Mouse (Mus musculus) splenic B cell, adult 2 months (primary cell): ENCODE measurements around the gene Stard10.

Experiments
- DNase-seq: peaks from one replicate; pipeline ENCODE4 v3.0.0-alpha.2; 2011; ENCODE audit warnings: low read depth, low spot score
- H3K27me3 ChIP-seq: 2 replicates; pipeline ENCODE4 v1.6.1; 2012; ENCODE audit warnings: mild to moderate bottlenecking, low read length, moderate library complexity, mixed read lengths; ENCODE audit not compliant: control insufficient read depth, poor library complexity, insufficient read depth, severe bottlenecking
- H3K36me3 ChIP-seq: 2 replicates; pipeline ENCODE4 v1.6.1; 2012; ENCODE audit warnings: mild to moderate bottlenecking, low read length, moderate library complexity, mixed read lengths; ENCODE audit not compliant: control insufficient read depth, poor library complexity, insufficient read depth, severe bottlenecking

Stard10 gene

GRCm38 (mm10) chr7:101381512-101381911 is 64.6 kb downstream of the Stard10 start:
- H3K36me3 ChIP-seq: peaks cover 5% of the 10 kb centered on the region; the same call in 1 of the 2 replicates
- DNase-seq: no peak
- H3K27me3 ChIP-seq: no peaks in the 10 kb centered on the region

- H3K27me3 ChIP-seq: no peaks in the 10 kb centered on the region
- DNase-seq: peak; percentile 90
- H3K36me3 ChIP-seq: peaks cover 7% of the 10 kb centered on the region
These were observed 65.5 kb downstream of the Stard10 start for GRCm38 (mm10) chr7:101382378-101382777.

GRCm38 (mm10) chr7:101383756-101384155 is 66.9 kb downstream of the Stard10 start:
- Histone ChIP-seq H3K27me3 (no peaks in the 10 kb centered on the region), H3K36me3 (peaks cover 7% of the 10 kb centered on the region)
- DNase-seq: no peak

GRCm38 (mm10) chr7:101384931-101385330 is 68.0 kb downstream of the Stard10 start:
- Histone ChIP-seq H3K27me3 (no peaks in the 10 kb centered on the region), H3K36me3 (peaks cover 6% of the 10 kb centered on the region)
- DNase-seq: no peak

DNA sequence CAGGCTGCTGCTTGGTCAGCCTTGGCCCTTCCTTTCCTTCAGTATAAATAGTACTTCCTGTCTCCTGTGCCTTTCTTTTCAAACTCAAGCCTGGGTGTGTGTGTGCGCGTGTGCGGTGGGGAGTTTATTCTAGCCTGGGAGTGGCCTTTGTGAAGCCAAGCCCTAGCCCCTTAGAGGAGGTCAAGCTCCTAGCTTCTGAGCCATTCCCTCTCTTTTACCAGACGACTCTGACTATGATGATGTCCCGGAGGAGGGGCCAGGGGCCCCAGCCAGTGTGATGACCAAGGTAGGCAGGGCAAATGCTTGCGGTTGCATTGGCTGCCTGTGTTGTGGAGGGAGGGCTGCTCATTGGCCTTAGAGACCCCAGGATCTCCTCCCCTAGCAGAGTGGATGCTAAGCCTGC is 68.4 kb downstream of the Stard10 start:
- Histone ChIP-seq H3K36me3 (peaks cover 5% of the 10 kb centered on the region), H3K27me3 (no peaks in the 10 kb centered on the region)
- DNase-seq: no peak

GRCm38 (mm10) chr7:101385866-101386452 is 69.1 kb downstream of the Stard10 start:
- no peak for DNase-seq
- H3K36me3 ChIP-seq: peaks cover 5% of the 10 kb centered on the region
- H3K27me3 ChIP-seq: no peaks in the 10 kb centered on the region

DNA sequence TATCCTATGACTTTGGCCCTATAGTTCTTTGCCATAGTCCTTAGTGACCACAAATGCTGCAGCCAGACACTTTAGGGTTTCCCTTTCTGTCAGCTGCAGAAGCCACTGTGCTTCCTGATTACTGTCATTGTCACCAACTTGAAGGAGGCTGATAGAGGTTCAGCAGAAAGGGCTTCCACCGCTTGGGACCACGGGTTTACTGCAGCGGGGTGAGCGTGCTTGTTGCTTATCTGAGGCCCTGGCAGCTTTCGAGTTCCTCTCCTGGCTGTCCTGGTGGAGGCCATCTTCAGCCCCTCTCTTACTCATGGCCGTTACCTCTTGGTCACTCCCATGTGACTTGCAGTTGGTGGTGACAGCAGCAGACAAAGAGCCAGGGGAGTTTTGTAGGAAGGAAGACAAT is 72.4 kb downstream of the Stard10 start:
- Histone ChIP-seq H3K36me3 (peaks cover 19% of the 10 kb centered on the region), H3K27me3 (no peaks in the 10 kb centered on the region)
- no peak for DNase-seq

DNA sequence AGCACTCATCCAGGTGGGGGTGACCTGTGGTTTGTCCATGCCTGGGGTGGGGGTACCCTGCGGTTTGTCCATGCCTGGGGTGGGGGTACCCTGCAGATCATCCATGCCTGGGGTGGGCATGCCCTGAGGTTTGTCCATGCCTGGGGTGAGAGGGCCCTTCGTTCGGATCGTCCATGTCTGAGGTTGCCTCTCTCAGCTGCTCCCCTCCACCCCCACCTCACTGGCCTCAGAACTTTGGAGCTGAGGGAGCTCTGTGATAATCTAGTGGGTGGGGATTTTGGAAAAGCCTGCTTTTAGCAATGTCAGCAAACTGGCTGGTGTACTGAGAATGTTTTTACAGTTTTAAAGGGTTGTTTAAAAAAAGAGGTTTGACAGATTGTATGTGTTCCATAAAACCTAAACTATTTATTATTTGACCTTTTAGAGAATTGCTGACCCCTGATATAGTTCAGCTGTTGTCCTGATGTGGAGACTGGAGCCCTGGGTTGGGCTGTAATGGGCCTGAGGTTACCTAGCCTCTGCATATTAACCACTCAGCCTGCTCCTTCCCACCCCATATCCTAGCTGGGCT is 75.1 kb downstream of the Stard10 start:
- Histone ChIP-seq H3K27me3 (no peaks in the 10 kb centered on the region), H3K36me3 (peaks cover 32% of the 10 kb centered on the region)
- no peak for DNase-seq

DNA sequence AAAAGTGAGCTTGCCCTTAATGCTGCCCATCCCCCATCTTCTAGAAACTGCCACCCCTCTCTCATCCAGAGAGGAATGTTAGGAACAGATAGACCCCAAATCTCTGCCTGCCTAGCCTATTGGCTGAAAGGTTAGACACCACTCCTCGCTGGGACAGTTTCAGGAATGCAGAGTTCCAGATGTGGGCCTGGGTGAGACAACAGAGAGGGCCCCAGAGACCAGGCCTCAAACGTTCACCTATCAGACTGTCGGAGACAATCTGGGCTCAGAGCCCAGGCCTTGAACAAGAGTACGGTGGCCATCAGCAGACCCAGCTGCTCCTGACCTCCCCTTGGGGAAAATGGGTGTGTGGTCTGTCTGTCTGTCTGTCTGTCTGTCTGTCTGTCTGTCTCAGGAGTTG is 76.1 kb downstream of the Stard10 start:
- H3K36me3 ChIP-seq: peaks cover 35% of the 10 kb centered on the region
- no peak for DNase-seq
- H3K27me3 ChIP-seq: no peaks in the 10 kb centered on the region

GRCm38 (mm10) chr7:101393694-101394504 is 77.0 kb downstream of the Stard10 start:
- no peaks in the 10 kb centered on the region for H3K27me3 ChIP-seq
- peaks cover 43% of the 10 kb centered on the region for H3K36me3 ChIP-seq
- DNase-seq: no peak

DNA sequence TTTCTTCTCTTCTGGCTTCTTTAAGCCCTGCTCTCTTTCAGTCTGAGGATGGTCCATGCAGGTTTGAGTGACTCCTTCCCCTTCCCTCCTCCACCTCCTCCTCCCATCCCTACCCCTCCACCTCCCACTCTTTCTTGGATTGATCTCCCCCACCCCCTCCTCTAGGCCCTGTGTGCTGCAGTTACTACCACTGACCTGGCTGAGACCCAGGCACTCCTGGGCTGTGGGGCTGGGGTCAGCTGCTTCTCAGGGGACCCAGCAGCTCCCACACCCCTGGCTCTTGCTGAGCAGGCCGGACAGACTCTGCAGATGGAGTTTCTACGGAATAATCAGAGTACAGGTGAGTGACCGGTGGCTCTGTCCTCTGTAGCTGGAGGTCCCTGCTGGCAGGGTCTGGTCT is 77.7 kb downstream of the Stard10 start:
- no peak for DNase-seq
- peaks cover 45% of the 10 kb centered on the region for H3K36me3 ChIP-seq
- no peaks in the 10 kb centered on the region for H3K27me3 ChIP-seq

DNA sequence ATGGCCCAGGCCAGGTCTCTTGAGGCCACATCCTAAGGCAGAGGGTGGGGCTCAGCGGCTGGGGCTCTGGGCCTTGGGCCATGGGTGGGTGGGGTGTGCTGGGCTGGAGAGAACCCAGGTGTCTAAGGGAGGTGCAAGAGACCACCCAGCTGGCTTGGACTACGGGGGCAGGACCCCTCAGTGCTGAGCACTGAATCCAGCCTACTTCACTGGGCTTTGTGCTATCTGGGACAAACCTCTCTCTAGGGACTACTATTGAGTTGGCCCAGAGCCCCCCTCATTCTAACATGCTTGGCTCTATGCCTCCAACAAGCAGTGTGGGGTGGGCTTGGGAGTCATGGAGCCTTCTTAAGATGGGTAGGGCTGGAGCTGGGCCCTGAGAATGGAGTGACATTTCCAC is 78.6 kb downstream of the Stard10 start:
- DNase-seq: no peak
- peaks cover 52% of the 10 kb centered on the region for H3K36me3 ChIP-seq

More for the DNA sequence above, 78.6 kb downstream of the Stard10 start:
- H3K27me3 ChIP-seq: no peaks in the 10 kb centered on the region
